Comparison of ENCODE assay signal across 10 mouse cellular contexts in genomic region chr6:50978016-50978415, GRCm38 (mm10).
DNase-seq lines count a peak whose midpoint lies in the region; ATAC-seq and TF ChIP-seq lines count a peak whose summit lies in the region.
"Had no signal": no experiment of that assay in that cellular context is flagged by ENCODE, and none has a peak within 500 bp of the region (broad histone marks: within the 10 kb centered on the region; RNA-seq: fewer than 3 reads in every experiment).

No protein-coding gene starts in this region.

- H3K4me1 ChIP-seq in kidney, adult 2 months (ENCODE audit: control insufficient read depth, insufficient read depth, low read length): peaks cover 11% of the 10 kb centered on the region; the same call in 1 of the 2 replicates
- peaks cover 32% of the 10 kb centered on the region for H3K4me1 ChIP-seq in neural tube, embryonic 13.5 days (replicated peaks)
- peaks cover 6% of the 10 kb centered on the region; the same call in 1 of the 2 replicates for H3K4me1 ChIP-seq in heart, postnatal 0 days (ENCODE audit: control insufficient read depth, insufficient read depth)
- peaks cover 4% of the 10 kb centered on the region; the same call in 1 of the 2 replicates for H3K4me1 ChIP-seq in stomach, postnatal 0 days (replicated peaks; ENCODE audit: control insufficient read depth, insufficient read depth)
- H3K4me1 ChIP-seq: hindbrain, embryonic 15.5 days had no signal

- TF ChIP-seq CTCF in kidney, adult 2 months (conservative IDR thresholded peaks at IDR 0.05; ENCODE audit: insufficient read depth, insufficient read length, low read depth, low read length): no peak
- TF ChIP-seq CTCF in heart, postnatal 0 days (IDR thresholded peaks at IDR 0.05; ENCODE audit: low read depth): no peak
- no peak for TF ChIP-seq CTCF in stomach, postnatal 0 days (IDR thresholded peaks at IDR 0.05; ENCODE audit: low read depth)

- no peak for DNase-seq in kidney, adult 2 months
- DNase-seq in kidney, postnatal 4 days: no peak
- no peak for DNase-seq in neural tube, embryonic 10.5 days (ENCODE audit: extremely low spot score, low spot score)
- no peak for DNase-seq in heart, postnatal 0 days (ENCODE audit: low spot score)
- no peak for DNase-seq in stomach, postnatal 0 days (ENCODE audit: low spot score)
- DNase-seq in cerebellum, adult 8-10 months: no peak
- DNase-seq: cerebellum, adult 9-10 months had no signal

- H3K4me2 ChIP-seq in neural tube, embryonic 13.5 days: no peak overlapping the region
- no peak overlapping the region for H3K4me2 ChIP-seq in heart, postnatal 0 days (ENCODE audit: low read depth, low read length)
- H3K4me2 ChIP-seq in stomach, postnatal 0 days (replicated peaks; ENCODE audit: low read depth): no peak overlapping the region
- H3K4me2 ChIP-seq: hindbrain, embryonic 15.5 days had no signal

- H3K4me3 ChIP-seq in kidney, adult 2 months (ENCODE audit: insufficient read depth, low read depth, low read length): no peak overlapping the region
- no peak overlapping the region for H3K4me3 ChIP-seq in neural tube, embryonic 13.5 days
- H3K4me3 ChIP-seq in heart, postnatal 0 days (ENCODE audit: low read depth, low read length): no peak overlapping the region
- H3K4me3 ChIP-seq in stomach, postnatal 0 days (ENCODE audit: low read depth, low read length): no peak overlapping the region
- H3K4me3 ChIP-seq: erythroblast, embryonic 14.5 days; hindbrain, embryonic 15.5 days had no signal

- H3K36me3 ChIP-seq in kidney, adult 2 months (ENCODE audit: control insufficient read depth, insufficient read depth, low read length): no peaks in the 10 kb centered on the region
- no peaks in the 10 kb centered on the region for H3K36me3 ChIP-seq in neural tube, embryonic 13.5 days
- H3K36me3 ChIP-seq in heart, postnatal 0 days (replicated peaks; ENCODE audit: control insufficient read depth, insufficient read depth, low read length): no peaks in the 10 kb centered on the region
- no peaks in the 10 kb centered on the region for H3K36me3 ChIP-seq in stomach, postnatal 0 days (ENCODE audit: control insufficient read depth, insufficient read depth, low read length)
- H3K36me3 ChIP-seq: hindbrain, embryonic 15.5 days had no signal

- no peaks in the 10 kb centered on the region for H3K9me3 ChIP-seq in neural tube, embryonic 13.5 days
- H3K9me3 ChIP-seq in heart, postnatal 0 days (replicated peaks; ENCODE audit: control insufficient read depth, low read length): no peaks in the 10 kb centered on the region
- H3K9me3 ChIP-seq in stomach, postnatal 0 days (ENCODE audit: control insufficient read depth, low read length): no peaks in the 10 kb centered on the region
- H3K9me3 ChIP-seq: hindbrain, embryonic 15.5 days had no signal

- no peak overlapping the region for H3K9ac ChIP-seq in neural tube, embryonic 13.5 days
- no peak overlapping the region for H3K9ac ChIP-seq in heart, postnatal 0 days (replicated peaks; ENCODE audit: low read depth, low read length)
- H3K9ac ChIP-seq in stomach, postnatal 0 days (ENCODE audit: low read length): no peak overlapping the region
- H3K9ac ChIP-seq: hindbrain, embryonic 15.5 days had no signal

- no peak for TF ChIP-seq POLR2A in kidney, adult 2 months (IDR thresholded peaks at IDR 0.05; ENCODE audit: low read depth, low read length)

- no peaks in the 10 kb centered on the region for H3K27me3 ChIP-seq in kidney, adult 2 months (replicated peaks; ENCODE audit: control insufficient read depth, insufficient read depth, low read length)
- no peaks in the 10 kb centered on the region for H3K27me3 ChIP-seq in neural tube, embryonic 13.5 days
- H3K27me3 ChIP-seq in heart, postnatal 0 days (ENCODE audit: control insufficient read depth, insufficient read depth, low read length): no peaks in the 10 kb centered on the region
- H3K27me3 ChIP-seq in stomach, postnatal 0 days (ENCODE audit: control insufficient read depth, insufficient read depth, low read length): no peaks in the 10 kb centered on the region
- H3K27me3 ChIP-seq: hindbrain, embryonic 15.5 days had no signal

- no peak for TF ChIP-seq EP300 in heart, postnatal 0 days (IDR thresholded peaks at IDR 0.05; ENCODE audit: low read depth)
- TF ChIP-seq EP300 in stomach, postnatal 0 days (optimal IDR thresholded peaks at IDR 0.05): no peak

- peak overlapping the region; percentile 96 for H3K27ac ChIP-seq in kidney, adult 2 months (ENCODE audit: insufficient read depth, low read depth, low read length)
- H3K27ac ChIP-seq in neural tube, embryonic 13.5 days (replicated peaks): 0 out of 2 replicates have a peak overlapping the region, but pooled peaks have one; percentile 46
- peak overlapping the region; percentile 80 for H3K27ac ChIP-seq in heart, postnatal 0 days (ENCODE audit: low read depth)
- peak overlapping the region; percentile 56 for H3K27ac ChIP-seq in stomach, postnatal 0 days (replicated peaks)

- WGBS in kidney, adult 2 months: 64% methylated on average over 4 of the region's 4 CpGs
- 79% methylated on average over 4 of the region's 4 CpGs for WGBS in neural tube, embryonic 13.5 days
- 58% methylated on average over 4 of the region's 4 CpGs for WGBS in heart, postnatal 0 days
- 32% methylated on average over 4 of the region's 4 CpGs for WGBS in stomach, postnatal 0 days

- no peak for ATAC-seq in neural tube, embryonic 13.5 days (ENCODE audit: low read depth)
- no peak for ATAC-seq in heart, postnatal 0 days (ENCODE audit: insufficient read depth, low read depth)
- ATAC-seq in stomach, postnatal 0 days (ENCODE audit: low FRiP score, low TSS enrichment): no peak

Comparison
In these comparisons a context has a peak if more than half of its experiments do, and no peak if none do; other contexts are left out.
1. H3K27ac ChIP-seq: peak in every context shown above with its lines; median percentile 96 in kidney, adult 2 months; 80 in heart, postnatal 0 days; 56 in stomach, postnatal 0 days; 46 in neural tube, embryonic 13.5 days.